Mouse (Mus musculus): ENCODE results near the gene Slc35b1. TPM values are rescaled to one million over a fixed set of nuclear protein-coding genes. Genes with fewer than 3 reads are reported as not detected.

Slc35b1 gene
- total RNA-seq, 2 experiments from 2014 or later = 70.3 to 75.0 TPM

DNA sequence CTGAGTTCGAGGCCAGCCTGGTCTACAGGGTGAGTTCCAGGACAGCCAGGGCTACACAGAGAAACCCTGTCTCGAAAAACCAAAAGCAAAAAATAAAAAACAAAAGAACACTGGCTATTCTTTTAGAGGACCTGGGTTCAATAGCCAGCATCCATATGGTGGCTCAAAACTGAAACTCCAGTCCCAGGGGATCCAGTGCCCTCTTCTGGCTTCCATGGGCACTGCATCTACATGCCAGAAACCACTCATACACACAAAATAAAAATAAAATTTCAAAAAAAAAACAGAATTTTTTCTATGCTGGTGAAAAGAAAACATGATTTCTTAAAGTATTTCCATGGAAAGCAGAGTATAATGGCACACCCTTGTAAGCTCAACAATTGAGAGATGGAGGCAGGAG is 47.7 kb downstream of the Slc35b1 start:
- DNase-seq = peak; percentile 44 to 65

Other genes with a start within 250 kb of the Slc35b1 start
- not detected for gene Dlx4, start 238.4 kb upstream of the Slc35b1 start, total RNA-seq (2021)
- not detected for gene Tac4, start 123.2 kb upstream of the Slc35b1 start, total RNA-seq (2021)
- gene Kat7, start 74.4 kb upstream of the Slc35b1 start, total RNA-seq (2021) = 10 to 100 TPM; 48.5 to 51.9 TPM
- 10 to 100 TPM; 13.7 to 15.4 TPM for gene Fam117a, start 47.7 kb upstream of the Slc35b1 start, total RNA-seq (2021)
- 100 to 1,000 TPM; 154 TPM for gene Spop, start 29.4 kb downstream of the Slc35b1 start, total RNA-seq (2021)
- 1 to 10 TPM; 1.6 to 6.0 TPM for gene Nxph3, start 129.9 kb downstream of the Slc35b1 start, total RNA-seq (2021)
- 1 to 10 TPM; 3.6 to 4.0 TPM for gene Ngfr, start 203.0 kb downstream of the Slc35b1 start, total RNA-seq (2021)

Measured in adrenal gland, postnatal 36 days (tissue).